Mouse (Mus musculus) frontal cortex, postnatal 25 days (tissue): ENCODE measurements around the gene Srgap3.

Source experiments
- DNase-seq, 2 experiments: peaks; one replicate each; pipeline ENCODE4 v3.0.0; 2022; ENCODE audit warnings: low spot score in 2 of 2

The Srgap3 gene

DNA sequence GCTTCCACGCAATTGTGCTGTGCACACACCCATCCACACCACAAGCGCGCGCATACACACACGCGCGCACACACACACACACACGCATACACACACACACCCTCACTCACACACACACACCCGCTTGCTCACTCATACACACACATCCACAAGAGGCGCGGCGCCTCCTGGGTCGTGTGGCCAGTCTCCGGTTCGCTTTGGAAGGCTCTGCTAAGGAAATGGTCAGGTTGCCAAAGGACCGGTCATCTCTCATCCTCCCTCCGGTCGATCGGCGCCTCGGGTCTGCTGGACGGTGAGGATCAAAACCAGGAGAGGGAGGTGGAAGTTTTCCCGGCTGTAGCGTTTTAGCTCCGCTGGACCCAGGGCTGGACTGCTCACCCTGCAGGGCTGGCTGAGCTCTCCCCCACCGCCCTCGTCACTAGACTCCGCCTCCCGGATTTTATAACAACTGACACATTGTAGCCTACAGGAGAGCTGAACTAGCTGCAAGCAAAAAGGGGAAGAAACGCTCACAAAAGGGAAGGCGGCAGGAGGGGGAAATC, at the start of gene Srgap3:
Gene Srgap3, minus strand, starts transcription at position 372 of the 542 bp plus-strand sequence.
- DNase-seq, result peak; percentile 66 to 71

DNA sequence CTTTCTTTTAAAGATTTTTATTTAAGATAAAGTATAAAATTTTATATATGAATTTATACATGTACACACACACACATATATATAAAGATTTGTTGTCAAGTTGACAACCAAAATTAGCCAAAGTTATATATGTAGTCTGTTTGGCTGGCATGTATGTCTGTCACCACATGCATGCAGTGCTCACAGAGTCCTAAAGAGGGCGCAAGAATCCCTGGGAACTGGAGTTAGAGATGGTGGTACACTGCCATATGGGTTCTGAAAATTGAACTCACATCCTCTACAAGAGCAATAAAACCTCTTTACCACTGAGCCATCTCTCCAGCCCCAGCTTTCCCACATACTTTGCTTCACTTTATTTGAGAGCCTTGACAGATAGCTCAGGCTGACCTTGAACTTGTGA, 48.6 kb upstream of the Srgap3 start:
- no peak for DNase-seq

DNA sequence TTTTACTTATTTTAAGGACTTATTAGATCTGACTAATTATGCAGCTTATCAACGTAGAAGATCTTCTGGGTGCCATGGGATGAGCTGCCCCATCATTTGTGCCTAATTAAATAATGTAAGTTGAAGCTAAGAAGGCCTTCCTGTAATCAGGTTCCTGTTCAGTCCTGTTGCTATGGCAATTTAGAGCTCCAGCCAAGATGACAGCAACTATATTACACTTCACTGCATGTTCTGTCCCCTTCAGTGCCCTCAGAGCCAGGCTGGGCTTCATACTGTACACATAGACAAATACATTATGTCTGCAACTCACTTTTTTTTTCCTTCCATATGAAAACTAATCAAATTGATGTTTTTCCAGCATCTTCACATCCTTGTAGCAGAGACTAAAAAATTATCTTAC, 43.1 kb upstream of the Srgap3 start:
- no peak for DNase-seq

DNA sequence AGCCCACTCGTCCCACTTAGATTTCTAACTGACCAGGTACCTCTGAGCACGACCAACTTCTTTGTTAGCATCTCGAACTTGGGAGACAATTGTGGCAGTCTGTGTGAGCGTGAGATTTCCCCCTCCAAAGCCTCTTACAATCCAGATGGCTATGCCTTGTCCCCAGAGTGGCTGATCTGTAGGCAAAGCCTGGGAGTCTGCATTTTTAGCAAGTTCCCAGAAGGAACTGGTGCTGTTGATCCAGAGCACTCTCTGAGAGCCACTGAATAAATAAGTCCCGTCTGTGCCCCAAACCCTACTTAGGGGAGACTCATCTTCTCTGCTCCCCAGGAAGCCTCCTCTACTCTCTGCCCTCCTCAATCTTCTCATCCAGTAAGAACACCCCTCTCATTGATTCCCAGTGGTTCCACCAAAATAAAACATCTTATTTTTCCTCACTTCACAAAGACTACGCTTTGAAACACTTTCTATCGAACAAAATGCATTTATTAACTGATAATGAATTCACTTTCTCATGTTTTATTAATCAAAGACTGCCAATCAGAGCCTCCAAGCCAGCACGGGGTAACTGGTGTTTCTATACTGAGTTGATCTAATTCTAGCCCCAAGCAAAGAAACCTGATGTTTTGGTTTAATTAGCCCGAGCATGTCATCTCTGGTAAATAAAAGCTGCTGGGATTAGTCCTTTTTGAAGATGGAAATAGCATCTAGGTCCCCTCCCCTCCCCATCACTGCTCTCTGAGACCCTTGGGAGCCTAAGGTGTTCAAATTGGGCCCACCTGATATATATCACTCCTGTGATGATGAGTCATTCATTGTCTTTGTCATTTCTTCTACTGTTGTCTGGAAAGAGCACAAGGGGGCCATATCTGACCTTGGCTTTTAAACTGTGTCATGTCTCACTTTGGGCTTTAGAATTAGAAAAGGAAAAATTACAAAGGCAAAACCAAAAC, 38.6 kb upstream of the Srgap3 start:
- no peak for DNase-seq

DNA sequence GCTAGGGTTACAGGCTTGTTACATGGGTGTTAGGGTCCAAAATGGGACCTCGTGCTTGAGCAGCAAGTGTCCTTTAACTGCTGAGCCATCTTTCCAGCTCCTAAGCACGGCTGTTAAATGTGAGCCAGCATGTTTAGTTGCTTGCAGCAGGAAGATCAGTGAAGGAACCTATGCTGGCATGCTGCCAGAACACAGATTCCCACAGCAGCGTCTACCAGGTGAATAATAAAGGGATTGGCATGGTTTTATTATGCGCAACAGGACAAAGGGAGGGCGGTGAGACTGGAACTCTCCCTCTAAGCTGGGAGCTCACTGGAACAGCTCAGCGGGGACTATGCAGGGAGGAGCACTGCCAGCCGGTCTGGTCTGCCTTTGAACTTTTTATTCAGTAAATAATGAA, 35.2 kb upstream of the Srgap3 start:
- DNase-seq, result no peak

DNA sequence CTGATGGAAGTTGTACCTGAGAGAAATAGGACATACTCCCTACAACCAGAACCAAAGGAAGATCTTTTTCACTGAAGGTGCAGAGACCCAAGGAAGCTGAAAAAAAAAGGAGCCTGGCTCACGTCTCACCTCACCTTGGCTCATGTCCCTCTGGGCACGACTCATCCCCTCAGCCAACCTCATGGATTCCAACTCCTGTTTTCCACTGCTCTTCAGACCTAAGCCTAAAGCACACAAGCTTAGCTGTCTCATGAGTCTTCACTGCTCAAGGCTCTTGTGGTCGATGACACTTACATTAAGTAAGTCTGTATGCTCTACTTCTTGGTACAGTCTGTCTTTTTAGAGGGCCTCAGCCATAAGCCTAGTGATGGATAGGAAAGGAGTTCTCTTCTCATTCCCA, 31.9 kb upstream of the Srgap3 start:
- no peak for DNase-seq

DNA sequence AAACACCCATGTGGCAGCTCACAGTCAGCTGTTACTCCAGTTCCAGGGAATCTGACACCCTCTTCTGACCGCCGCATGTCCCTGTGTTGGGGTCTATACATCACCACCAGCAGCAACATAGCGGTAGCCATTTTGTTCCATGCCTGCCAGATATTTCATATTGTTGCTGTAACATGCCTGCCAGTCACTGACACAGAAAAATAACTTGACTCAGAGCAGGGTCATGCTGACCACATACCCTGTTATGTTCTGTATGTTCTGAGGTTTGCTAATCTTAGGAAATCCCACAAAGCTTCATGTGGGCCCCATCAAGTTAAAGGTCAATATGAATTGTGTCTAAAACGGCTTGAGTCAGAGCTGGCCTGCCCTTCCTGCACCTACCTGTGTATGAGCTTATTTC, 30.2 kb upstream of the Srgap3 start:
- no peak for DNase-seq

DNA sequence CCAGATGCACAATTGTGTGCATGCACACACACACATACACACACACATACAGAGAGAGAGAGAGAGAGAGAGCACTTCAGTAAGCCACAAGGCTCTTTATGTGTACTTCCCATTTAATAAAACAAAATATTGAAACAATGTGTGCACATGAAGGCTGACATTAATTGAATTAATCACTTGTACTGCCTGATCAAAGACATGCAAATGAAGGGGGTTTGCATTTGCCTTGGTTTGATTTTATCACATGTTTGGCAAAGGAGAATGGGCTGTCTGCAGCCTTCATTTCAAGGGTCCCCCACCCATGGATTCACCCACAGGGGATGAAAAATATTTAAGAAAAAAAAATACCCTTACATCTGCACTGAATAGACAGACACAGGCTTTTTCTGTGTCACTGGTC, 29.5 kb upstream of the Srgap3 start:
- DNase-seq, result no peak

DNA sequence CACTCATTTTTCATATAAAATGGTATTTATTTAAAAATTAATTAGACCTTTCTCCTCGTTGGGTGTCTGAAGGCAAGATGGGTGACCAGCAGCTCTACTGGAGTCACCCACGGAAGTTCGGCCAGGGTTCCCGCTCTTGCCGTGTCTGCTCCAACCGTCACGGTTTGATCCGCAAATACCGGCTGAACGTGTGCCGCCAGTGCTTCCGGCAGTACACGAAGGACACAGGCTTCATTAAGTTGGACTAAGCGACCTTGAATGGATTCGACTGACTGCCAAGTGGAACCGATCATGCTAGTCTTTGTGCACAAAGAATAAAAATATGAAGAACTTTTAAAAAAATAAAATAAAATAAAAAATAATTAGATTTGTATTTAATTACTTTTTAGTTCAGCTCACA, 29.1 kb upstream of the Srgap3 start:
- no peak for DNase-seq

DNA sequence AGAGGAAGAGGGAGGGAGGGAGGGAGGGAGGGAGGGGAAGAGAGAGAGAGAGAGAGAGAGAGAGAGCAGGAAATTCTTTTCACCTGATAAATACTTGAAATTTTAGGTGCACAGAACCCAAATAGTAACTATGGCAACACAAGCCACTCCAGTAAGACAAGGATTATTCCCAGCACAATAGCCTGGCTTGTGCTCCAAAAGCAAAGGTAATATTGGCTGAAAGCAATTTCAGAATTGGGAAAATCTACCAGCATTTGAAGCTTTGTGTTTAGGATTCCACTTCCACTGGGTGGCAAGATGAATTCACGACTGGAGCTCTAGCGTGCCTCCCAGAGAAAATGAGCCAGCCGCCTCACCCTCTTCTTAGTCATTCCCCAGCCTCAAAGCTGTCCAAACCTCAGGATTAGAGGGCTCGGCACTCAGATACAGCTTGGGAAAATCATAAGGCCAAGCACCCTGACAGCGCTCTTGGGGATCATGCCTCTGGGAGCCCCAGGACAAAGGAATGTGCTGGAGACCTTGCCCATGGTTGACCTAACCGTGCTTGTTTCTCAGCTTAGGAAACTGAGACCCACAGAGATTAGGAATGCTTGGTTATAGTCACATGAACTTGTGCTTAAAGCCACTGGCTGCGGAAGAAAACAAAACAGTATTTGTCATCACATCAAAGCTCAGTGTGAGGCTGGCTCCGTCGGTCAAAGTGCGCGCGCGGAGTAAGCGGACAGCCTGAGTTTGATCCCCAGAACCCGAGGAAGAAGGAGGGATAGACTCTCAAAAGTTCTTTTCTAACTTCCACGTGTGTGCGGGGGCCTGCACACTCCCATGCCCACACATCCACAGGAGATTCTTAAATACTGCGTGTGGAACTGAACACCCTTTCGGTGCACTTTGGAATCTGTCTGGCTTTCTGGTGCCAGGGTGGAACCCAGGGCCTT, 27.0 kb upstream of the Srgap3 start:
- DNase-seq, result no peak

DNA sequence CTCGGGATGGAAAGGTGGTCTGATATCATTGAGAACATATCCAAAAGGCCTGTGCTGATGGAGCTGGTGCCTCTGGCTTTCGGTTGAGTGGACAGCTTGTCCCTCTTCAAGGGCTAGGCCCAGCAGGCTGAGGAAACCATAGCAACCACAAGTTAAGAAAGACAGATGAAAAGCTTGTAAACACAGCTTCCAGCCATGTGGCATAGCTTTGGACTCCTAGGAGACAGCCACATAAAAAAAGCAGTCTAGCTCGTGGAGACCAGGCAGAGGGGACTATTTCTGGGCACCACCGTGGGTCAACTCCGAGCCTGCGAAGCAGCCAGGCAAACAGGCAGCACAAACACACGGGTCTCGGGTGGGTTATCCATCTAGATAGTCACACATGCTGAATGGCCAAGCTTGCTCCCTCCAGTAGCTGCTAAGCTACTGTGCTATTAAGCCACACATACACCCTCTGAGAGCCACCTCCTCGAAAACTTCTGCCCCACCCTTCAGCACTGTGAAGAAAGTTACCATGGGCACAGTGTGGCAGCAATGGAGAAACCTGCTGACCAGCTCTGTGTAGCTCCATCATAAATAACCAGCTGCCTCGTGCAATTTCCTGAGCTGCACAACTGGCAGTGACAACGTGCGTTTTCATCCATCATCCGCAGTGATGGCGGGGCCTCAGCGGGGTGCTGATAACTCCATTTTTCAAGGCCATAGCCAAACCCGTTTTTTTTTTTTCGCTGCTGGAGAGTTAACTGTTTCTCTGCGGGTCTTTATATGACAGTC, 26.0 kb upstream of the Srgap3 start:
- peak in 1 of 2 experiments; percentile 19 for DNase-seq

DNA sequence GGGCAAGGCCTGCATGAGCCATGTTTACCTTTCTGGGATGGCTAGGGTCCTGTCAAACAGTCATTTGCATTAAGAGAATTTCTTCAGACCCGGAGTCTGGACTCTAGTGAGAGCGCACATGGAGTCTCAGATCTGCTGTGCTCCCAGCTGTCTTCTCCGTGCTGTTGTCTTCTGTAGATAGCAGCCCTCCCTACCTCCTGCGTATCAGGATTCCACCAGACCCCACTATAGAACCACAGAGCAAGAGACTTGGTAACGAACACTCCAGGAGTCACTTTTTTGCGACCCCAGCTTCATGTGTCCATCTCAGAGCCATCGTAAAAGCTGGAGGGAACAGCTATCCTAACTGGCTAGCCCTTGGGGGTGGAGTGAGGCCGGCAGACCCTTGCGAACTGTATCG, 25.1 kb upstream of the Srgap3 start:
- no peak for DNase-seq

DNA sequence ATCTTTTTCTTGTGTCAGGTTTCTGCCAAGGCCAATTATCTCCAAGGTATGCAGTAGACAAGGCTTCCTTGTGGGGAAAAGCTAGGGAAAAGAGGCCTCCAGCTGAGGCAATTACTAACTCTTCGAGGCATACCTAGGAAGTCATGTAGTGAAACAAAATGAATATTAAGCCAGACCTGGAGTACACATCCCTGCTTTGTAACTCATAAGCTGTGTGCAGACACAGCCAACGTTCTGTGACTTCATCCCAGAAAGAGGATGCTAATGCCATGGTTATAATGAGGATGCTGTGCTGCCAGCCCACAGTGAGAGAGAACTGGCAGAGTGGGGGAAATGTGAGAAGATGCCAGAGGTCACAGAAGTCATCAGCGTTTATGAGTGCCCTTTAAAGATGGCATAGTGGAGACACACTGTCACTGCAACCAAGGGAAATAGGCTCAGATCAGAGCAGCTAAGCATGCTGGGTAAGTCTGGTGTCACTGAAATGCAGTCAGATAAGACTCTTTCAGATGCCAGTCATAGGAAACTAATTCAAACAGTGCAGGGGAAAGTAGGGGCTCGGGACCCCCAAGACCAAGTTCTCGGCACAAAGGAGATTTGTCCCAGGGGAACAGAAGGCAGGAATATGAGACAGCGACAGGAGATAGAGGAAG, 24.2 kb upstream of the Srgap3 start:
- DNase-seq, result no peak

DNA sequence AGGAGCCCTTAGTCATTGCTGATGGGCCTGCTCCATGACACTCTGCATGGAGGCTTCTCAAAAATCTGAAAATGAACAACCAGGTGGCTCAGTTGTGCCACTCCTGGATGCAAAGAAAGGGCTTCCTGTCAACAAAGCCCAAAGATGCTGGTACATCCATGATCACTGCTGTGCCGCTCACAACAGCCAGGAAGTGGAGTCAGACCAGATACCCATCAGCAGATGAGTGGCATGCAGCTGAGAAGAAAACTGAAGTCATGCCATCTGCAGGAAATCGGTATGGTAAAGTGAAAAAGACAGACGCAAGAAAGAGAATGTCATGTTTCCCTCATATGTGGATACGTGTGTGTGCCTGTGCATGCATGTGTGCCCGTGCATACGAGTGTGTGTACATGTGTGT, 20.3 kb upstream of the Srgap3 start:
- DNase-seq, result no peak

DNA sequence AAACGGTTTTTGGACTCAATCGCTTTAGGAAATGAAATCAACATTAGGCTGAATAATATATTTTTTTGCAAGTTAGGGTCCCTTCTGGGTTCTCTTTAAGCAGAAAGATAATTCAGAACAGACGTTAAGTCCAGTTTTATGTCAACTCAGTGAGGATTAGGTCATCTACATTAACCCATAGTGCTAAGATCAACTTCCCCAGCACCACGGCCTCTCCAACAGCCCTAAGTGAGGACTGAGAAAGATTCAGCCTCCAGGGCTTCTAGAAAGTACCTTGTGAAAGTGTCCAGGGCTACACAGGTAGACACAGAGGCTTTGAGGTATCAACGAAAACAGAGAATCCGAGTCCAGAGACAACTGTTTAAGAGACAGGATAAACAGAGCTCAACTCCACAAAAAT, 11.3 kb upstream of the Srgap3 start:
- DNase-seq, result no peak

DNA sequence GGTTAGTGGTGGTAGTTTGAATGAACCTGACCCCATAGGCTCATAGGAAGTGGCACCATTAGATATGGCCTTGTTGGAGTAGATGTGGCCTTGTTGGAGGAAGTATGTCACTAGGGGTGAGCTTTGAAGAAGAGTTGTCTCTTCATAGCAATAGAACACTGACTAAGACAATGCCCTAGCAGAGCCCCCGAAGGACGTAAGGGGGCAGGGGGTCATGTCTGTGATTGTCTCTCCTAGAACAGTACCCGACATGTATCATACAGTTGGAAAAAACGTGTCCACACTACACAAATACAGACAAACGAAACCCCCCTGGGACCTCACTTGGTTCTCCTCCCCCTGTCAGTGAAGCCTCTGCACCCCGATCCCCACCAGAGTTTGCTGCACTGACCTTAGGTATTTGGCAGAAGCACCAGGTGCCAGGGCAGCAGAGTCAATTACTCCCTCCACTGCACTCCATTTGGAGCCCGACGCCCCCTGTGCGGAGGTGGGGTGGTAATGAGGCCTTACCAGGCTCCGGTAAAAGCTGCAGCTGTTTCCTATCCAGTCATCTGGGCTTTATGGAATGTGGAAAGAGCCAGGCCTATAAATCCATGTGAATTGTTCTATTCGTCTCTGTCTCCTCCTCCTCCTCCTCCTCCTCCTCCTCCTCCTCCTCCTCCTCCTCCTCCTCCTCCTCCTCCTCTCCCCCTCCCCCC, 10.7 kb upstream of the Srgap3 start:
- DNase-seq, result no peak

DNA sequence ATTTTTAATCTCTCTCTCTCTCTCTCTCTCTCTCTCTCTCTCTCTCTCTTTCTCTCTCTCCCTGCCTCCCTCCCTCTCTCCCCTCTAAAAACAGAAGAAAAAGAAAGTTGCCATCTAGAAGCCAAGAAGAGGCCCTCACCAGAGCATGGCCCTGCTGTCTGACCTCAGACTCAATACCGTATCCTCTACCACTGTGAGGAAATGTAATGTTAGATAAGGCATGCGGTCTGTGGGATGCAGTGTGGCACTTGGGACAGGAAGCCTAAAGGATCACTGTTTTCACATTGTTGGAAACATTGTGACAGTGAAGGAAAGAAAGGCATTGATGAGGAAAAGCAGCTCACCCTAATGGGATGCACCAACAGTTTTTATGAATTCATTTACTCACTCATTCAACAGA, 8.7 kb upstream of the Srgap3 start:
- no peak for DNase-seq

DNA sequence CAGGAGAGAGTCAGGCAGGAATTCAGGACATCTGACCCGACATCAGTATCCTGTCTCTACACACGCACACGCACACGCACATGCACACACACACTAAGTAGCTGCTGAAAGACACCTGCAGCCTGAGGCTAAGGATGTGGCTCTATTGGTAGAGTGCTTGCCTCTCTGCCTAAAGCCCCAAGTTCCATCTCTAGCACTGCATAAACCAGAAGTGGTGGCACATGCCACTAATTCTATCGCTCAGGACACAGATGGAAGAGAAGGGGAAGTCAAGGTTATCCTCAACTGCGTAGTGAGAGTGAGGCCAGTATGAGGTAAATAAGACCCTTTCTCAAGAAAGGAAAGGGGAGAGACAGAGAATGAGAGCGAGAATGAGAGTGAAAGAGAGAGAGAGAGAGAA, 6.8 kb upstream of the Srgap3 start:
- no peak for DNase-seq

DNA sequence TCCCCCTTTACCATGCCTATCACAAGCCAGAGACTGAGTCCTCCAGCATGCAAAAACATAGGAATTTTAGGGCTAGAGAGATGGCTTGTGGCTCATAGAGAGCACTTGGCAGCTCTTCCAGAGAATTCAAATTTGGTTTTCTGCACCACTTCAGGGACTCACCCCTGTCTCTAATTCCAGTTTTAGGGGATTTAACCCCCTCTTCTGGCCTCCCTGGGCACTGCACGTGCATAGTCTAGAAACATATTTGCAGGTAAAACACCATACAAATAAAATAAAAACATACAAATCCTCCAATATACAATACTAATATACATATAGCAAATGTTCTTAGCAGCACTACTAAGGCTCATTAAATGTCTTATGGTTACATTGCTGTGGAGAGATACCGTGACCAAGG, 4.2 kb upstream of the Srgap3 start:
- DNase-seq, result no peak
